Mouse (Mus musculus) hindbrain, embryonic 15.5 days (tissue): ENCODE data around the gene Bbs5. TPM values are rescaled to one million over a fixed set of nuclear protein-coding genes. Genes with fewer than 3 reads are reported as not detected.
A peak's percentile ranks its signal among the peaks of the same experiment; 100 is the strongest.

Experiments used
- ATAC-seq: fragments of 200-750 bp; cut with Nextera tagmentation; 2 replicates; pipeline ENCODE4 v1.8.0; 2017; ENCODE audit warnings: low read depth, moderate number of reproducible peaks, moderate TSS enrichment; ENCODE audit not compliant: low FRiP score
- H3K27ac ChIP-seq: fragments of 300-500 bp; sonication (generic); replicated peaks from 2 replicates; pipeline ENCODE4 v1.5.1; 2015; ENCODE audit warnings: mild to moderate bottlenecking, inconsistent platforms
- H3K27me3 ChIP-seq: fragments of 300-500 bp; sonication (generic); 2 replicates; pipeline ENCODE4 v1.6.1; 2015; ENCODE audit warnings: control low read depth, inconsistent platforms
- H3K36me3 ChIP-seq: fragments of 300-500 bp; sonication (generic); 2 replicates; pipeline ENCODE4 v1.6.1; 2015; ENCODE audit warnings: control low read depth, inconsistent platforms
- H3K4me1 ChIP-seq: fragments of 300-500 bp; sonication (generic); replicated peaks from 2 replicates; pipeline ENCODE4 v1.6.1; 2015; ENCODE audit warnings: control low read depth, inconsistent platforms
- H3K4me2 ChIP-seq: fragments of 300-500 bp; sonication (generic); 2 replicates; pipeline ENCODE4 v1.6.1; 2015; ENCODE audit warnings: moderate library complexity, mild to moderate bottlenecking, inconsistent platforms
- H3K4me3 ChIP-seq: fragments of 300-500 bp; sonication (generic); 2 replicates; pipeline ENCODE4 v1.5.1; 2015; ENCODE audit warnings: mild to moderate bottlenecking, inconsistent platforms
- H3K9ac ChIP-seq: fragments of 300-500 bp; sonication (generic); 2 replicates; pipeline ENCODE4 v1.6.1; 2015; ENCODE audit warnings: inconsistent platforms
- H3K9me3 ChIP-seq: fragments of 300-500 bp; sonication (generic); 2 replicates; pipeline ENCODE4 v1.6.1; 2016; ENCODE audit warnings: control low read depth, inconsistent platforms
- WGBS: fragments of 180-500 bp; shearing (Covaris S2); methylation state at CpG from one replicate; pipeline ENCODE4 v1.1.7; 2015; 5-methylcytosine and 5-hydroxymethylcytosine counted together
- polyA plus RNA-seq: library from polyadenylated mRNA; unstranded; fragments of >200 nt; fragmentation: Nextera tagmentation; extraction: Ambion mirVana; gene quantifications from 2 replicates; pipeline ENCODE4 v1.2.1, GENCODE M21; 2015

Bbs5 gene
- 22.5 and 27.7 TPM in 2 replicates for polyA plus RNA-seq

GRCm38 (mm10) chr2:69646726-69647490 lies at the start of gene Bbs5:
Gene Bbs5 (plus strand): TSS chr2:69647171.
- no peaks in the 10 kb centered on the region; the same call in 1 of the 2 replicates for H3K36me3 ChIP-seq
- no peaks in the 10 kb centered on the region for H3K27me3 ChIP-seq
- peak within 1 kb of the TSS; percentile 42 for H3K27ac ChIP-seq
- peak within 1 kb of the TSS; percentile 88 for H3K4me3 ChIP-seq
- H3K4me1 ChIP-seq, result peaks cover 9% of the 10 kb centered on the region
- H3K9ac ChIP-seq, result peak within 1 kb of the TSS; percentile 83
- WGBS, result 2% methylated on average over 43 of the region's 43 CpGs
- ATAC-seq, result peak; percentile 95
- no peaks in the 10 kb centered on the region for H3K9me3 ChIP-seq
- peak within 1 kb of the TSS; percentile 65 for H3K4me2 ChIP-seq

DNA sequence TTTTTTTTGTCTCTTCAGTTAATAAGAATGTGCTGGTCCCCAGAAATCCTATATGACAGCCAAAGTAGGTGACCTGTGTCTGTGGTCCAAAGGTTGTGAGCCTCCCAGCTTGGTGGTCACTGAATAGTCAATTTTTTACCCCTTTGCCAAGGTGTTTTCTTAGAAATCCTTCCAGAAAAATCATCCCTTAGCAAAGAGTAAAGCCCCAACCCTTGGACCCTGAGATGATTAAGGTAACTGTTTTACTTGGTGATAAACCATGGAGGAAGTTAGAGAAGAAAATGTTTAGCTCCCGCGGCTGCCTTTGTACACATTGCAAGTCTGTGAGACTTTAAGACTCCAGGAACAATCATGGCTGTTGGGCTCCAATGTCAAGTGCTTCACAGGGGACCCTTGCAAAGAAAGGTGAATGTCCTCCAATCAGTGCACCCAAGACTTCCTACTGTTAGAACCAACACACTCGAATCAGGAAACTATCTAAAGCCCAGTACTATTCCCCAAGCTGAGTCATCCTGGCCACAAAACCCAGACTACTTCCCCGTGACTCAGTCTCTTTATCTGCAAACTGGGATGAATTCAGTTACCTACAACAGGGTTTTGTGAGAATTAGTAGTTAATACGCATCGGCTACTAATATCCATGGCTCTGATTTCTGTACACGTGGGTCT lies 43.1 kb upstream of the Bbs5 start:
- Histone ChIP-seq H3K27ac (no peak overlapping the region), H3K9me3 (no peaks in the 10 kb centered on the region), H3K4me3 (no peak overlapping the region), H3K9ac (no peak overlapping the region), H3K4me2 (no peak overlapping the region), H3K4me1 (no peaks in the 10 kb centered on the region), H3K36me3 (no peaks in the 10 kb centered on the region), H3K27me3 (no peaks in the 10 kb centered on the region)
- ATAC-seq, result no peak
- 92% methylated on average over 7 of the region's 7 CpGs for WGBS

GRCm38 (mm10) chr2:69606621-69607020 lies 40.4 kb upstream of the Bbs5 start:
- no peaks in the 10 kb centered on the region for H3K9me3 ChIP-seq
- 93% methylated on average over 3 of the region's 3 CpGs for WGBS

GRCm38 (mm10) chr2:69612237-69612636 lies 34.7 kb upstream of the Bbs5 start:
- Histone ChIP-seq H3K27ac (no peak overlapping the region), H3K4me1 (0 out of 2 replicates have a peak, but pooled peaks cover 2% of the 10 kb centered on the region), H3K9ac (no peak overlapping the region), H3K36me3 (no peaks in the 10 kb centered on the region), H3K4me3 (no peak overlapping the region), H3K4me2 (no peak overlapping the region), H3K9me3 (no peaks in the 10 kb centered on the region), H3K27me3 (no peaks in the 10 kb centered on the region)
- ATAC-seq, result no peak
- 21% methylated on average over 10 of the region's 10 CpGs for WGBS

More at GRCm38 (mm10) chr2:69606621-69607020, 40.4 kb upstream of the Bbs5 start:
- no peaks in the 10 kb centered on the region for H3K36me3 ChIP-seq
- no peak overlapping the region for H3K4me2 ChIP-seq
- ATAC-seq, result no peak
- no peak overlapping the region for H3K4me3 ChIP-seq
- H3K27me3 ChIP-seq, result no peaks in the 10 kb centered on the region
- no peak overlapping the region for H3K9ac ChIP-seq
- H3K27ac ChIP-seq, result no peak overlapping the region
- H3K4me1 ChIP-seq, result no peaks in the 10 kb centered on the region

DNA sequence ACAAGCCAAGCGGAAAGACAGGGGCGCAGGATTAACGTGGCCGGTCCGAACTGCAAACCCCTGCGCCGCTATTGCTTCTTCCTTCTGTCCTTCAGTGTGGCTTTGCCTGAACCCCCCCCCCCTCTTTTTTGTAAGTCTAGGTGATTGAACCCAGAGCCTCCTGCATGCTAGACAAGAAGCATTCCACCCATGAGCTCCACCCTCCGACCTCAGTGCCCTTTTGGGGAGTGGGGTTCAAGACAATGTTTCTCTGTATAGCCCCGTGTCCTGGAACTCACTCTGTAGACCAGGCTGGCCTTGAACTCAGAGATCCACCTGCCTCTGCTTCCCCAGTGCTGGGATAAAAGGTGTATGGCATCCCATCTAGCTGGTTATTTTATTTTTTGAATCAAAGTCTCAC lies 34.3 kb upstream of the Bbs5 start:
- 0 out of 2 replicates have a peak, but pooled peaks cover 2% of the 10 kb centered on the region for H3K4me1 ChIP-seq
- no peak overlapping the region for H3K4me3 ChIP-seq
- no peaks in the 10 kb centered on the region for H3K27me3 ChIP-seq
- no peak overlapping the region for H3K27ac ChIP-seq
- no peaks in the 10 kb centered on the region for H3K9me3 ChIP-seq
- WGBS, result 68% methylated on average over 9 of the region's 9 CpGs
- ATAC-seq, result no peak
- no peak overlapping the region for H3K9ac ChIP-seq
- no peak overlapping the region for H3K4me2 ChIP-seq
- H3K36me3 ChIP-seq, result no peaks in the 10 kb centered on the region

DNA sequence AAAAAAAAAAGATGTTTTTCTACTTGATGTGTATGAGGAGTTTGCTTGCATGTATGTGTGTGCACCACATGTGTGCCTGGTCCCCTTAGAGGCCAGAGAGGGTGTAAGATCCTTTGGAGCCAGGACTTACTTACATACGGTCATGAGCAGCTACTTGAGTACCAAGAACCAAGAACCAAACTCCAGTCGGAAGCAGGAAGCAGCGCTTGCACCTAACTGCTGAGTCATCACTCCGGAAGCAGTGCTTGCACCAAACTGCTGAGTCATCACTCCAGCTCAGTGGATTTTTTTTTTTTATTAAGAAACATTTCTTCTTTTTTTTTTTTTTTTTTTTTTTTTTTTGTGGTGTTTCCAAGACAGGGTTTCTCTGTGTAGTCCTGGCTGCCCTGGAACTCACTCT lies 33.7 kb upstream of the Bbs5 start:
- no peak overlapping the region for H3K4me2 ChIP-seq
- no peak overlapping the region for H3K27ac ChIP-seq
- H3K9me3 ChIP-seq, result no peaks in the 10 kb centered on the region
- WGBS, result 75% methylated on average over 4 of the region's 4 CpGs
- H3K36me3 ChIP-seq, result no peaks in the 10 kb centered on the region
- H3K9ac ChIP-seq, result no peak overlapping the region
- no peak overlapping the region for H3K4me3 ChIP-seq
- no peaks in the 10 kb centered on the region for H3K27me3 ChIP-seq
- no peak for ATAC-seq
- H3K4me1 ChIP-seq, result 0 out of 2 replicates have a peak, but pooled peaks cover 2% of the 10 kb centered on the region

DNA sequence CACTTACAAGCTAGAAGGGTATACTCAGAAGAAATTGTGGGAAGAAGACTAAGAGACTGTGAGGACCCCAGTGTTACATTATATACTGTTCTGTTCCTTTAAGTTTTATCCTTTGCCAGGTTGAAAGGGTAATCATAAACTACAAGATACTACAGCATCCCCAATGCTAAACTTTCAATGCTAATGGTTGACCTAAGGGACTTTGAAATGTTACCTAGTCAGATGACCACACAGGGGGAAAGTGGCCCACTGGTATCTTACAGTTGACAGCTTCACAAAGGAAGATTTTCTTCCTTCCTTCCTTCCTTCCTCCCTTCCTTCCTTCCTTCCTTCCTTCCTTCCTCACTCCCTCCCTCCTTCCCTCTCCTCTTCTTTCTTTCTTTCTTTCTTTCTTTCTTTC lies 28.6 kb upstream of the Bbs5 start:
- Histone ChIP-seq H3K9me3 (no peaks in the 10 kb centered on the region), H3K27ac (no peak overlapping the region), H3K27me3 (no peaks in the 10 kb centered on the region), H3K4me2 (no peak overlapping the region), H3K4me3 (no peak overlapping the region), H3K9ac (no peak overlapping the region), H3K4me1 (no peaks in the 10 kb centered on the region), H3K36me3 (no peaks in the 10 kb centered on the region)
- ATAC-seq, result no peak

GRCm38 (mm10) chr2:69619286-69619685 lies 27.7 kb upstream of the Bbs5 start:
- Histone ChIP-seq H3K4me1 (no peaks in the 10 kb centered on the region), H3K27me3 (no peaks in the 10 kb centered on the region), H3K9ac (no peak overlapping the region), H3K4me2 (no peak overlapping the region), H3K4me3 (no peak overlapping the region), H3K9me3 (no peaks in the 10 kb centered on the region), H3K36me3 (no peaks in the 10 kb centered on the region), H3K27ac (no peak overlapping the region)
- no peak for ATAC-seq

GRCm38 (mm10) chr2:69629215-69629614 lies 17.8 kb upstream of the Bbs5 start:
- no peak for ATAC-seq
- Histone ChIP-seq H3K4me3 (no peak overlapping the region), H3K27me3 (no peaks in the 10 kb centered on the region), H3K4me2 (peak overlapping the region; percentile 27; the same call in 1 of the 2 replicates), H3K27ac (no peak overlapping the region), H3K36me3 (no peaks in the 10 kb centered on the region), H3K4me1 (no peaks in the 10 kb centered on the region), H3K9ac (no peak overlapping the region), H3K9me3 (no peaks in the 10 kb centered on the region)
- 70% methylated on average over 17 of the region's 17 CpGs for WGBS

DNA sequence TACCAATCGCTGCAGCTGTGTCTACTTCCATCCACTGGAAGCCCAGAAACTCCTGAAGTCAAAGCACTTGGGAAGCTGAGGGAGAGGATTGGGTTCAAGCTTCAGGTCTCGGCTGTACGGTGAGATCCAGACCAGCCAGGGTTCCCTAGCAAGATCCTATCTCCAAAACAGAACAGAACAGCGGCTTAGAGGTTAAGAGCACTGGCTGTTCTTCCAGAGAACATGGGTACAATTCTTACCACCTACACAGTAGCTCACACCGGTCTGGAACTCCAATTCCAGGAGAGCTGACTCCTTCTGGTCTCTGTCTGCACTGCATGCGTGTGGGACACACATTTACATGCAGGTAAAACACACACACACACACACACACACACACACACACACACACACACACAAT lies 17.1 kb upstream of the Bbs5 start:
- 86% methylated on average over 6 of the region's 6 CpGs for WGBS
- Histone ChIP-seq H3K27ac (no peak overlapping the region), H3K36me3 (no peaks in the 10 kb centered on the region), H3K27me3 (no peaks in the 10 kb centered on the region), H3K9me3 (no peaks in the 10 kb centered on the region), H3K4me2 (no peak overlapping the region), H3K9ac (no peak overlapping the region), H3K4me3 (no peak overlapping the region), H3K4me1 (no peaks in the 10 kb centered on the region)
- no peak for ATAC-seq

DNA sequence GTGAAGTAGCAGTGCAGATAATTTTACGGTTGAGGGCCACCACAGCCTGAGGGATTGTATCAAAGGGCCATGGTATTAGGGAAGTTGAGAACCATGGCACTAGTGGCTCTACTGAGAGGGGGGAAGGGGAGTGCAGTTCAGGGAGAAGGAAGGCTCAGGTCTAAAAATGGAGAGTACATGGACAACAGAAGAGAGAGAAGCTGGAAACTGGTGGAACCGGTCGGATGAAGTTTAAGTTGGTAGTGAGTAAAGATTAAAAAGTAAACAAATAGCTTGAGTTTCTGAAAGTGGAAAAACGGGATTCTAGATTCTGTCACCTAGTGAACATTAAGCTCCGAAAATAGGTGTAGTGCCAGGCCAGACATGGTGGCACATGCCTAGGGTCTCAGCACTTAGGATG lies 16.2 kb upstream of the Bbs5 start:
- 95% methylated on average over 5 of the region's 5 CpGs for WGBS
- ATAC-seq, result no peak

GRCm38 (mm10) chr2:69631449-69631848 lies 15.5 kb upstream of the Bbs5 start:
- H3K4me2 ChIP-seq, result no peak overlapping the region
- WGBS, result 82% methylated on average over 2 of the region's 2 CpGs
- H3K4me1 ChIP-seq, result peaks cover 3% of the 10 kb centered on the region; the same call in 1 of the 2 replicates
- no peak for ATAC-seq
- no peak overlapping the region for H3K4me3 ChIP-seq
- H3K9ac ChIP-seq, result no peak overlapping the region
- no peaks in the 10 kb centered on the region for H3K36me3 ChIP-seq
- no peaks in the 10 kb centered on the region for H3K9me3 ChIP-seq
- no peak overlapping the region for H3K27ac ChIP-seq
- no peaks in the 10 kb centered on the region for H3K27me3 ChIP-seq

More for the DNA sequence above, 16.2 kb upstream of the Bbs5 start:
- H3K27ac ChIP-seq, result no peak overlapping the region
- no peak overlapping the region for H3K9ac ChIP-seq
- H3K4me2 ChIP-seq, result no peak overlapping the region
- H3K9me3 ChIP-seq, result no peaks in the 10 kb centered on the region
- no peaks in the 10 kb centered on the region for H3K36me3 ChIP-seq
- peaks cover 3% of the 10 kb centered on the region; the same call in 1 of the 2 replicates for H3K4me1 ChIP-seq
- no peak overlapping the region for H3K4me3 ChIP-seq
- H3K27me3 ChIP-seq, result no peaks in the 10 kb centered on the region
